Mouse (Mus musculus): ENCODE measurements around the gene Tceal1.

Tceal1 gene

GRCm38 (mm10) chrX:136755464-136755863 lies 47.7 kb downstream of the Tceal1 start:
- DNase-seq (ENCODE audit: low spot score), result no peak
